Mouse (Mus musculus) liver, embryonic 13.5 days (tissue): ENCODE results near the gene Zfp81. TPM values are rescaled to one million over a fixed set of nuclear protein-coding genes. Genes with fewer than 3 reads are reported as not detected.
"Not testable (repeated sequence)": the region's sequence is repeated elsewhere in the genome, so short reads cannot be mapped to it uniquely, and the experiment has no call there.

ENCODE experiments used
- ATAC-seq: fragments of 200-750 bp; cut with Nextera tagmentation; 2 replicates; pipeline ENCODE4 v1.8.0; 2017; ENCODE audit warnings: low read depth, mild to moderate bottlenecking, moderate number of reproducible peaks, moderate library complexity
- DNase-seq: peaks from one replicate; pipeline ENCODE4 v3.0.0; 2022
- H3K27ac ChIP-seq: fragments of 300-500 bp; sonication (generic); 2 replicates; pipeline ENCODE4 v1.5.1; 2015; ENCODE audit warnings: moderate library complexity, mild to moderate bottlenecking, inconsistent platforms
- H3K27me3 ChIP-seq: fragments of 300-500 bp; sonication (generic); 2 replicates; pipeline ENCODE4 v1.6.1; 2015; ENCODE audit warnings: mild to moderate bottlenecking, inconsistent platforms
- H3K36me3 ChIP-seq: fragments of 300-500 bp; sonication (generic); 2 replicates; pipeline ENCODE4 v1.6.1; 2015; ENCODE audit warnings: mild to moderate bottlenecking, inconsistent platforms
- H3K4me1 ChIP-seq: fragments of 300-500 bp; sonication (generic); replicated peaks from 2 replicates; pipeline ENCODE4 v1.6.1; 2015; ENCODE audit warnings: inconsistent platforms
- H3K4me2 ChIP-seq: fragments of 300-500 bp; sonication (generic); 2 replicates; pipeline ENCODE4 v1.6.1; 2015; ENCODE audit warnings: inconsistent platforms, mild to moderate bottlenecking, moderate library complexity
- H3K4me3 ChIP-seq: fragments of 300-500 bp; sonication (generic); replicated peaks from 2 replicates; pipeline ENCODE4 v1.5.1; 2015; ENCODE audit warnings: mild to moderate bottlenecking, inconsistent platforms
- H3K9ac ChIP-seq: fragments of 300-500 bp; sonication (generic); 2 replicates; pipeline ENCODE4 v1.6.1; 2015; ENCODE audit warnings: mild to moderate bottlenecking, inconsistent platforms
- H3K9me3 ChIP-seq: fragments of 300-500 bp; sonication (generic); replicated peaks from 2 replicates; pipeline ENCODE4 v1.6.1; 2016; ENCODE audit warnings: inconsistent platforms
- WGBS: fragments of 180-500 bp; shearing (Covaris S2); methylation state at CpG from one replicate; pipeline ENCODE4 v1.1.7; 2015; ENCODE audit not compliant: insufficient replicate concordance; 5-methylcytosine and 5-hydroxymethylcytosine counted together
- polyA plus RNA-seq: library from polyadenylated mRNA; unstranded; fragments of >200 nt; fragmentation: Nextera tagmentation; extraction: Ambion mirVana; gene quantifications from 2 replicates; pipeline ENCODE4 v1.2.1, GENCODE M21; 2015

Gene Zfp81
- polyA plus RNA-seq: 3.2 and 3.4 TPM in 2 replicates

DNA sequence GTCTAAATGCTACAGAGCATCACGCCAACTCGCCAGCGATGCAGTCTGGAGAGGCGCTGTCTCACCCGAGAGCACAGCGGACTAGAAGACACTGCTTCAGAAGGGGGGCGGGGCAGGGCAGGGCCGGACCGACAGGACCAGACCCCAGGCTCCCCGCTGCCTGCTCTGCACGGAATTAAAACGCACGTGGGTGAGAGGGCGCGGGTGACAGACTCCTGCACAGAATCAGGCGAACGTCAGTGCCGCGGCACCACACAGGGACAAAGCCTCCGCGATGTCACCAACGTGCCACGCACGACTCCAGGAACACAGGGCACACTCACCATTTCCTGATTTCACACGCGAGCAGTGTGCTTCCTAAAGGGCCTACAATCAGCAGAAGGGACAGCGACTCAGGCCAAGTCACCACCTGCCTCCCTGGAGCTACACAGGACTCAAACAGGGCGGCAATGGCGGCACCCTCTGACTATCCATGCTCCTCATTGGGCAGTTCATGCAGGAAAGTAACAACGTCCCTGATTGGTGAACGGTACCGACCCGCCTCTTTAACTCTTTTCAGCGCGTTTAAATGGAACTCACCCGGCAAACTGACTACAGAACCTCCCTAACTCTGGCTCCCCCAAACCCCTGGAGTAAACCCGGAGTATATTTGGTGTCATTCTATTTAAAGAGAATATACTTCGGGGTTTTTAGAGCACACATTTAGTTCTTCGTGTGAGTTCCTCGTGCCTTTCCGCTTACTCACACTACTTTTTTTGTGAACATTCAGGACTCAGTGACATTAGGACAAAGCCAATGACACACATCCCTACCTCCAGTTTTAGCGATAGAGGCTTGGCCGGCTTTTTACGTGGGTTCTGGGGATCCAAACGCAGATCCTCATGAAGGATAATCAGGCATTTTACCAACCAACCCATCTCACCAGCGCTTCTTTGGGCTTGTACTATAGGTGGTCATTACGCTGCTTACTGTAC lies at the start of gene Zfp81:
TSS of gene Zfp81 (minus strand) at position 468 of the 974 bp plus-strand sequence.
- Histone ChIP-seq H3K27ac (peak within 1 kb of the TSS; percentile 77), H3K4me3 (peak within 1 kb of the TSS; percentile 78), H3K4me2 (peak within 1 kb of the TSS; percentile 80), H3K27me3 (no peaks in the 10 kb centered on the region), H3K9me3 (no peaks in the 10 kb centered on the region), H3K9ac (peak within 1 kb of the TSS; percentile 85), H3K4me1 (peaks cover 17% of the 10 kb centered on the region; the same call in 1 of the 2 replicates), H3K36me3 (no peaks in the 10 kb centered on the region)
- ATAC-seq: peak; percentile 100
- DNase-seq: peak; percentile 77
- 4% methylated on average over 47 of the region's 47 CpGs for WGBS

DNA sequence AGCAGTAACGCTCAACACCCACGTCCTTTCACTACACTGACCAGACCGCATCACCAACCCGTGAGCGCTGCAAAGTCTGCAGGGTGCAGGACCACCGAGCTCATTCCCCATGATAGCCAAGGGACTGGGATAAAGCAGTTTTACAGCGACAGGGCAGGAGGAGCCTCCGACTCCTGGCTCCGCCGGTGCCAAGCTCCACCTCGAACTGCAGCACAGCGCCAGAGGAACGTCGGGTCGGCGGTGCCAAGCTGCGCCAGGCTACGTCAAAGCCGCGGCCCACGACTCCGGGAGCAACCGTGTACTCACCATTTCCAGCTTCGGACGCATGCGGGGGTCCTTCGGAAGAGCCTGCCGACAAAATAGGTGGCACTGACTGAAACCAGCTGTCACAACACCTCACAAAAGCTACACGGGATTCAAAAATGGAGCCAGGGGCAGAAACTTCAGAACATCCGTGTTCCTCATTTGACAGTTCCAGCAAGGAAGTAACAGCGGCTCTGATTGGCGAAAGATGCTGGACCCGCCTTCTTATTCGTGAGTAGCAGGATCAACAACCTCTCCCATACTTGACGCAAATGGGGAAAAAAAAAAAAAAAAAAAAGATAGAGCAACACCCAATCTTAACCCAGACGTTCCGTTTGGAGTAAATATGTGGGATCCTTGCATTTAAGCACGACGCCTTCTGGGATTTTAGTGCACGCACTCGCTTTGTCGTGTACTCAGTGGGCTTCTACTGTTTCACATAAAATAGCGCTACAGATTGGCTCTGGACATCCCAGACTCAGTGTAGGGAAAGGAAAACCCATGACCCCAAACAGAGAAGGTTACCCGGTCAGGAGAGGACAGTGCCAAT lies 35.7 kb upstream of the Zfp81 start, which contains the start of gene Zfp101:
TSS of gene Zfp101 (minus strand) at position 460 of the 853 bp plus-strand sequence.
- Histone ChIP-seq H3K36me3 (no peaks in the 10 kb centered on the region), H3K4me3 (peak within 1 kb of the TSS; percentile 79), H3K27ac (peak within 1 kb of the TSS; percentile 81), H3K27me3 (no peaks in the 10 kb centered on the region), H3K9me3 (no peaks in the 10 kb centered on the region), H3K9ac (peak within 1 kb of the TSS; percentile 81), H3K4me2 (peak within 1 kb of the TSS; percentile 73), H3K4me1 (peaks cover 15% of the 10 kb centered on the region)
- WGBS: under 1% methylated on average over 44 of the region's 44 CpGs
- ATAC-seq: peak; percentile 97
- DNase-seq: peak; percentile 77

DNA sequence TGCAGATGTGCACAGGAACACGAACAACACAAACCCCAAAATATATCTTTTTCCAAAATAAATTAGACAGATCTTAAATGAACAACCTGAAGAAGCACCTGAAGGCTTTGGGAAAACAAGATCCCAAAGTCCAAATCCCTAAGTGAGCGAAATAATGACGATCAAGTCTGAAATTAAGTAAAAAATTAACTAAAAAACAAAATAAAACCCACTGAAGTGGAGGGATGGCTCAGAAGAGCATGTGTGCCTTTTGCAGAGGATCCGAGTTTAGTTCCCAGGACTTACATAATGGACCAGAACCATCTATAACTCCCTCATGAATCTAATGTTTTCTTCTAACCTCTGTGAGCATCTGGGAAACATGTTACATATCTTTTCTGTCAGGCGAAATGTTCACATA lies 33.6 kb upstream of the Zfp81 start:
- H3K9me3 ChIP-seq: no peaks in the 10 kb centered on the region
- WGBS: 83% methylated on average over 5 of the region's 5 CpGs
- H3K36me3 ChIP-seq: no peaks in the 10 kb centered on the region
- DNase-seq: no peak
- no peak overlapping the region for H3K4me3 ChIP-seq
- no peak overlapping the region for H3K27ac ChIP-seq
- H3K27me3 ChIP-seq: no peaks in the 10 kb centered on the region
- no peak for ATAC-seq
- no peak overlapping the region for H3K4me2 ChIP-seq
- H3K4me1 ChIP-seq: peaks cover 15% of the 10 kb centered on the region
- no peak overlapping the region for H3K9ac ChIP-seq

DNA sequence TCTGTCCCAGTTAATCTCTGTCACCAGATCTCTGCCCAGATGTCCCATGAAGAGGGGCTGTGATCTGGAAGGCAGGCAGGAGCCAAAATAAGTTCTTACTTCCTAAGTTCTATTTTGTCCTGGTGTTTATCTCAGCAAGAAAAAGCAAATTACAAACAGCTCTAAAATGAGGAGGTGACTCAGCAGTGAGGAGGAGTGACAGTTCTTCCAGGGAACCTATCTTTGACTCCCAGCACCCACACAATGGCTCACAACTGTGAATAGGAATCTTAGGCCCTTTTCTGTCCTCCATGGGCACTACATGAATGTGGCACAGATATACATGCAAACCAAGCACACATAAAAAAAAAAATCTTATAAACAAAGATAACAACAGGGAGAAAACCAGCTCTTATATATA lies 27.0 kb upstream of the Zfp81 start:
- no peaks in the 10 kb centered on the region for H3K27me3 ChIP-seq
- H3K4me2 ChIP-seq: no peak overlapping the region
- no peaks in the 10 kb centered on the region for H3K4me1 ChIP-seq
- no peak overlapping the region for H3K9ac ChIP-seq
- no peaks in the 10 kb centered on the region for H3K9me3 ChIP-seq
- DNase-seq (no peak), ATAC-seq (no peak)
- H3K27ac ChIP-seq: no peak overlapping the region
- H3K4me3 ChIP-seq: no peak overlapping the region
- peaks cover 48% of the 10 kb centered on the region for H3K36me3 ChIP-seq

DNA sequence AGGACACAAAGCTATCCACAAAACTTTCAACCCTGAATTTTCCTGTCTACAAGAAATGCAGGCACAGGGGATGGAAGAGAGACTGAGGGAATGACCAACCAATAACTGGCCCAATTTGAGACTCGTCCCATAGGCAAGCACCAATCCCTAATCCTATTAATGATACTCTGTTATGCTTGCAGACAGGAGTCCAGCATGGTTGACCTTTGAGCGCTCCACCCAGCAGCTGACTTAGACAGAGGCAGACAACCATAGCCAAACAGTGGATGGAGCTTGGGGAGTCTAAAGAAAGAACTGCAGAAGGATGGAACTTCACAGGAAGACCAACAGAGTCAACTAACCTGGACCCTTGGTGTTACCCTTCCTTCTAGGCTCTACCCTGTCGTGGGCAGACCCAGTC lies 14.1 kb upstream of the Zfp81 start:
- no peak overlapping the region for H3K9ac ChIP-seq
- WGBS: 71% methylated on average over 3 of the region's 3 CpGs
- DNase-seq (no peak), ATAC-seq (no peak)
- no peak overlapping the region for H3K27ac ChIP-seq
- no peak overlapping the region for H3K4me3 ChIP-seq
- no peaks in the 10 kb centered on the region for H3K27me3 ChIP-seq
- H3K9me3 ChIP-seq: no peaks in the 10 kb centered on the region; the same call in 1 of the 2 replicates
- peaks cover 4% of the 10 kb centered on the region; the same call in 1 of the 2 replicates for H3K36me3 ChIP-seq
- H3K4me1 ChIP-seq: no peaks in the 10 kb centered on the region
- H3K4me2 ChIP-seq: no peak overlapping the region

DNA sequence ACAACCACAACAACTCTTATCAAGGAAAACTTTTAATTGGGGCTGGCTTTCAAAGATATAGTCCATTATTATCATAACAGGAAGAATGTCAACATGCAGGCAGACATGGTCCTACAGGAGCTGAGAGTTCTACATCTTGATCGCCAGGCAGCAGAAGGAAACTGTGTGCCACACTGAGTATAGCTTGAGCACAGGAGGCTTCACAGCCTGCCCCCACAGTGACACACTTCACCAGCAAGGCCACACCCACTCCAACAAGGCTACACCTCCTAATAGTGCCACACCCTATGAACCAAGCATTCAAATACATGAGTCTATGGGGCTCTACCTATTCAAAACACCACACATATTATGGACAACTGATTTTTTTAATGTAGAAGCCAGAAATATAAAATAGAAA lies 5.7 kb downstream of the Zfp81 start:
- DNase-seq (peak; percentile 11), ATAC-seq (peak; percentile 66)
- Histone ChIP-seq H3K9ac (no peak overlapping the region), H3K4me3 (no peak overlapping the region), H3K27ac (no peak overlapping the region), H3K27me3 (no peaks in the 10 kb centered on the region), H3K4me2 (no peak overlapping the region), H3K36me3 (no peaks in the 10 kb centered on the region), H3K4me1 (peaks cover 14% of the 10 kb centered on the region), H3K9me3 (0 out of 2 replicates have a peak, but pooled peaks cover 2% of the 10 kb centered on the region)
- WGBS: 48% methylated on average over 1 of the region's 1 CpGs

DNA sequence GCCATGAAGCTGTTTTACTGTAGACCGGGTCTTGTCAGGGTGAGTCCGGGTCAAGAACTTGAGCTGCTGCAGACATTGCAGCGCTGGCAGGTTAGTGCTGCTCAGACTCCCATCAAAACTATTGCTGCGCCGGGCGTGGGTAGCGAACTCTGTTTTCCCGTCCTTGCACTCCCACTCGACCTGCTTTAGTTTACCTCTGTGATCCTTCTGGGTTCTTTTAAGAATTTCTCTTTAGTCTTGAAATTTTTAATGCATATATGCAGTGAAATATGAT lies 68.9 kb downstream of the Zfp81 start:
- H3K9me3 ChIP-seq, H3K36me3 ChIP-seq, H3K4me2 ChIP-seq, H3K4me1 ChIP-seq, H3K4me3 ChIP-seq, H3K27me3 ChIP-seq, H3K9ac ChIP-seq, H3K27ac ChIP-seq, DNase-seq: not testable (repeated sequence)
- peak; percentile 54 for ATAC-seq
- WGBS: no CpG with 5 or more reads among the region's 9 CpGs

DNA sequence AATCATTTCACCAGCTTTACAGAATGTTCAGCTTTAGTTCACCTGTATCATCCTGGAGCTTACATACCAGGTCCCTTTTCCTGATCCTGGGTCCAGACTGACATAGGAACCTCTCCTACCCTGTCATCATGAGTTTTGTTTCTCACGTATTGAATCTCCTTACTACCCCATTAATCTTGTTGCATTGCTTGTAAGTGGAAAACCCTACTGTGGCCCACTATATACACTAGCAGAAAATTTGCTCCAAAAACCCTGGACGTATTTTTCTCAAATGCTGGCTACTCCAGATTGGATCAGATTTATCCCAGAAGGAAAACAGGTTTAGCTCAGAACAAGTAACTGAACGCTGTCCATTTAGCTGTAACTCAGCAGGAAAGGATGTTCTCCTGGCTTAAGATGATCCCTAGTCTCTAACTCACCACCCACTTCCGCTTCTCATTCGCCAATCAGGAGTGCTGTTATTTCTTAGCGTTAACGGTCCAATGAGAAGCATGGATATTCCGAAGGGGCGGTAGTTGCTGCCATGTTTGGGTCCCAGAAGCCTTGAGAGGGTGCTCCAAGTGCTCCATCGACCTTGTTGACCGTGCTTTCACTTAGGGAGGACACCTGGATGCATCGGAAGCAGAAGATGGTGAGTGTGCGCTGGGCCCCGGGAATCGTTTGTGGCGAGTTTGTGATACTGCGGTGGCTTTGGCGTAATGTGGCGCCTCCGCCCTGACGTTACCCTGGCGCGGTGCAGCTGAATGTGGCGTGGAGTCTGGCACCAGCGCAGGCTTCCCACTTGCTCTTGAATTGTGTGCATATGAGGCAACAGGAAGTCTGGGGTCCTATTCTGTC lies 69.4 kb downstream of the Zfp81 start, which contains the start of gene Zfp955b:
TSS of gene Zfp955b (plus strand) at position 506 of the 837 bp plus-strand sequence.
- H3K4me2 ChIP-seq: peak within 1 kb of the TSS; percentile 40; the same call in 1 of the 2 replicates
- no CpG with 5 or more reads among the region's 25 CpGs for WGBS
- not testable (repeated sequence) for H3K4me1 ChIP-seq, H3K9ac ChIP-seq, H3K27me3 ChIP-seq, H3K9me3 ChIP-seq, H3K4me3 ChIP-seq, H3K27ac ChIP-seq, DNase-seq, H3K36me3 ChIP-seq
- peak; percentile 99 for ATAC-seq
